Mouse (Mus musculus) liver, postnatal 0 days (tissue): Measurements from ENCODE around the gene Kif1b.

ENCODE experiments used
- CTCF ChIP-seq: sonication (generic); IDR thresholded peaks from 2 replicates; pipeline ENCODE4 v1.5.1; 2016; ENCODE audit warnings: antibody characterized with exemption, low read depth
- EP300 ChIP-seq: IDR thresholded peaks from 2 replicates; pipeline ENCODE4 v1.6.1; 2016; ENCODE audit warnings: antibody characterized with exemption, low read depth, mild to moderate bottlenecking

- no peak for TF ChIP-seq CTCF
- TF ChIP-seq EP300 = no peak
Measured at GRCm38 (mm10) chr4:149302751-149303150, 4.7 kb downstream of the Kif1b start.
